Mouse (Mus musculus): ENCODE data around the gene Adamts20. TPM values are rescaled to one million over a fixed set of nuclear protein-coding genes. Genes with fewer than 3 reads are reported as not detected.

Adamts20 gene
- polyA plus RNA-seq, 1 experiment = 1.6 TPM

DNA sequence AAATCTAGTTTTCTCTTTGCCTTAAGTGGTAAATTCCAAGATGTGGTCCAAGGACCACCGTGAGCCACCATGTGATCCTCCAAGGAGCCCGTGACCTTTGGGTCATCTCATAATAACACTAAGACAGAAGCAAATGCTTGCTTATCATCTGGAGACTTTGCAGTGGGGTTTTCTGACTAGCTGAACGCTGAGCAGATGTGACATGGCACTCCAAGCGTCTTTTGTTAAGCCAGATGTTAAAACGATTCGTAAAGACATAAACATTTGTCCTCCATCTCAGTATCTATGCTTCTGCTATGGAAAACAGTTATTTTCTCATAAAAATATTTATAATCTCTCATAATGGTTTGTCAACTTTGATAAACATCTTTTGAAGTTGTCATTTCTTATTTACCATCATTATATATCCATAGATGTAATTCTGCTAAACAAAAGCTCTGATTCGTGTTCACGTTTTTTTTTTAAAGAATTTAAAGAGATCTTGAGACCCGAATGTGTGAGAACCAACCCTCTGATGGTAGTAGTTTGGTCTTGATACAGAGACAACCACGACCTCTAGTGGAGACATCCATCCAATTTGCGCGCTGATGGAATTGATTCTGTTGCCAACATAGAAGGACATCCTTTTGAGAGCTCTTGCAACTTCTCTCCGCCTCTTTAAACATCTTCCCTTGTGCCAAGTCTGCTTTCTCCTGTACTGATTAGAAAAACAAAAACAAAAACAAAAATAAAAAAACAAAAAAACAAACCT lies 212.1 kb downstream of the Adamts20 start:
- no peak for DNase-seq (ENCODE audit: low spot score)

DNA sequence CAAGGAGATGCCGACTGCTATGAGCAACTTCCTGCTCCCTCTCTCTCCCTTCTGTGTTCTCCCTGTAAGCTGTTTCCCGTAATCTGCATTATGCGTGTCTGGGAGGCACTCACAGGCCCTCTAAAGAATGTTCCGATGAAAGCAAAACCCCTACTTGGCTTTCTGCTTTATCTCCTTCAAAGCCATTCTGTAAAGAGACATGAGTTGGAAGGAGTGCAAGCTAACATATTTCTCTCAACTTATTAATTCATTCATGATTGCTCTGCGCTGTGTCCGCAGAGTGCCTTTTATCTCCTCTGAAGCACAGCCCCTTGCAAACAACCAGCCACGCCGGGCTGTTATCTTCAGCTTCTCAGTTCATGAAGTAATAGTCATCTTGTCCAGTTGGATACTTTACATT lies 215.5 kb downstream of the Adamts20 start:
- DNase-seq (ENCODE audit: low spot score) = no peak

DNA sequence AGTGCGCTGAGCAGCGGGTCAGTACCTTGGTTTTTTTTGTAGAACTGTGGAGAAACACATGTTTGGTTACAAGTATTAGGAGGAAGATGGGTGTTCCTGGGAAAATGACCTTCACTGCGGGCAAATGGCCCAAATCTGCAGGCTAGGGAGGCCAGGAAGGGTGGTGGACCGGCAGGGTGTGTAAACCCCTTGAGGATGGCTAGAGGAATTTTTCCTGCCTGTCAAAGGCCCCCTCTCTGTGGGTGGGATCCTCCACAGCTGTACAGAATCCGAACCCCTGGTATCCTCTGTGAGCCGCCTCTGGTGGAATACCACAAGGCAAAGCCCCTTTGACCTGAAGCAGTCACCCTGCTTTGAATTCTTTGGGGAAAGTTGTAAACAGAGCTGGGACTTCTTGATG lies 216.8 kb downstream of the Adamts20 start:
- DNase-seq (ENCODE audit: low spot score) = no peak

DNA sequence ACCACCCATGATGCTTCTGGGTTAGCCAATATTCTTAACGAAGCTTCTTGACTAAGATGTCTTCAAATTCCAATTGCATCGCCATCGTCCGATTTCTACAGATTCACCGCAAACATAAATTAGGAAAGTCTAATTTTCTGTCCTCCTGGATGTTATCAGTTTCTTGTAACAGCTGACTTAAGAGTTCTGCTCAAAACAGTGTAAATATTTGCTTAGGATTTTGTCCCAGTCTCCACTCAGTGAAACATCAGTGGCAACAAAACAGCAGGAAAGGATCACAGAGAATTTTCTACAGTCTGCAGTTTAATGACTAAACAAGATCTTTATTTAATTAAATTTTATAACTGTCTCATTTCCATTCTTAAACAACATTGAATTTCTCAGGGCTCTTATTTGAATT lies 218.5 kb downstream of the Adamts20 start:
- no peak for DNase-seq (ENCODE audit: low spot score)

DNA sequence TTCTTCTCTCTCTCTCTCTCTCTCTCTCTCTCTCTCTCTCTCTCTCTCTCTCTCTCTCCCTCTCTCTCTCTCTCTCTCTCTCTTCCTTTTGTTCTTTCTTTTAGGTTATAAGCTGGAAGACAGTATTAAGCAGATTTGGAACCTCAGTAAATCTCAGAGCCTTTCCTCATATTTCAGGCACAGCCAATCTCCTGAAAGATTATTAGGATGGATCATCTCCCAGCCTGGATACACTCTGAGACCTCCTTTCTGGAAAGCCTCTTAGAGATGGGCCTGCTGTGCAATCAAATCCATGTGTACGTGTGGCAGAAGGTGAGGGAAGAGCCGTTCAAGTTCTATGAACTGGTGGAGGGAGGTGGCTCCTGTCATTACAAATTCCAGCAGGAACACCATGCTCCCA lies 220.9 kb downstream of the Adamts20 start:
- DNase-seq (ENCODE audit: low spot score) = no peak

DNA sequence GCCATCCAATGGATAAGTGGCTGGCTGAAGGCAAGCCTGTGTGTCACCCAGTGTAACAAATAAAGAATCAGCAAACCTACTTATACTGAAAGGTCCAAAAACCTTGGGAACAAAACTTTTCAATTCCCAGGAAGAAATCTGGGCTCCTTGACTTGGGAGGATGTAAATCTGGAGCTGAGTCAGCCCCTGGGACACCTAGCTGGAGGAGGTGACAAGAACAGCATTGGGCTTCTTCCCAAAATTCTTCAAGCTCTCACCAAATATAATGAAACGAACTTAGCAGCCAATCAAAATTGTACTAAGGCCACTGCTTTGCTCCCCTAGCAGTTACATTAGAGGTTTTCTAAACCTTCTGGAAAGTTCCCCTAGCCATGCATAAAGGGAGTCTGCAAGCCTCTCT lies 223.1 kb downstream of the Adamts20 start:
- DNase-seq (ENCODE audit: low spot score) = no peak

DNA sequence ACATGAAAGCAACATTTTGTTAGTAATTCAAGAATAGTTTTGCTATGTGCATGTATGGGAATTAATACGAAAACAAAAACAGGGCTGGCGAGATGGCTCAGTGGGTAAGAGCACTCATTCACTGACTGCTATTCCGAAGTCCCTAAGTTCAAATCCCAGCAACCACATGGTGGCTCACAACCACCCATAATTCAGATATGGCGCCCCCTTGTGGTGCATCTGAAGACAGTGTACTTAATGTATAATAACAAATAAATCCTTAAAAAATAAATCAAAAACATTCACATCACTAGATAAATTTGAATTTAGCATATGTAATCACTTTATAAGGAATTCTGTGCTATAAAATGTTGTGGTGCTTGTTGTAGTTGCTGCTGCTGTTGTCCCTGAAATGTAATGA lies 225.6 kb downstream of the Adamts20 start:
- DNase-seq (ENCODE audit: low spot score) = no peak

DNA sequence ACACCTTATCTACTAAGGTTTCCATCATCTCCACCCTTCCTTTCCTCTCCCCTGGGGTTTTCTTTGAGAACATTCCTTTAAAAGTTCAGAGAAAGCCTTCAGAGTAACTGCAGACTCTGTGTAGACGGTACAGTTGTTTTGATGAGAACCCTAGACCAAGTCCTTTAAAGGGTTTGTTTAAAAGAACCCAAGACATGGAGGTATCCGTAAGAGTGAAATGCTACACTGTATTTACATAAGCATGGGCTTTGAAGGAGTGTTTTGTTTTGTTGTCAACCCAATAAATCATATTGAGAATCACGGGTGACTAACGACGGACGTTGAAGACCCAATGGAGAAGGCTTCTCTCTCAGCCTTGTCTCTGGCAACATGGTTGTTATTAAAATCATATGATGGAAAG lies 226.1 kb downstream of the Adamts20 start:
- no peak for DNase-seq (ENCODE audit: low spot score)

DNA sequence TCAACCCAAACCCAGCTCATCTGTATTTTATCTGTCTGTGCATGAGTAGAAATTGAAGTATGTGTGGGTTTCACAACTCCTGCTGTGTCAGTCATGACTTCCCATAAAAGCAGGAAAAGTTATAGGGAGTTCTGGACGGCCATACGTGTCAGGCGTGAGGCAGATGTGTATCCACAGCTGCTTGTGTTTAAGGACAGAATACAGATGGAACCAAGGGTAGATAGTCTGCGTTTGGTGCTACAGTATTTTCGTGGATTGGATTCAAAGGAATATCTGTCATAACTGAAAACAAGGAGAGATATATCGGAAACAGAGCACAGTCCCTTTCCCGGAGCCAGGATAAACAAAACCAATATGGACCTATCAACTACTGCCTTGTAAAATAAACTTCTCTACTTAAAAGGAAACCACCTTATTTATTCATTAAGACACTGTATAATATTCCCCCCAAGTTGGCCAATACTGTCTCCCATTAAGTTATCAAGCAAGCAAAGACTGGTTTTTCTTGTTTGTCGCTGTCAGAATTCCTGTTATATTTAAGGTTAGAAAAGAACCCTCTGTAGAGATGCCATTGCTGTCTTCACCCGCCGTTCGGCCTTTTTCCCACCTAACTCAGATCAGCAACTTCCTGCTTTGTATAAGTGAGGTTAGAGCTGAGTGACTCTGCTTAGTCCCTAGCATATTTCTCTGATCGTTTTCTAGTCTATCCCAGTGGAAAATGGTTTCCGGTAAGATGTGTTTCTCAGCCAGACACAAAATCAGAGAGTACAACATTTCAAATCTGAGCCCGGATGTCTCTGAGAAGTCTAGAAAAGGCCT lies 227.0 kb downstream of the Adamts20 start:
- DNase-seq (ENCODE audit: low spot score) = no peak

DNA sequence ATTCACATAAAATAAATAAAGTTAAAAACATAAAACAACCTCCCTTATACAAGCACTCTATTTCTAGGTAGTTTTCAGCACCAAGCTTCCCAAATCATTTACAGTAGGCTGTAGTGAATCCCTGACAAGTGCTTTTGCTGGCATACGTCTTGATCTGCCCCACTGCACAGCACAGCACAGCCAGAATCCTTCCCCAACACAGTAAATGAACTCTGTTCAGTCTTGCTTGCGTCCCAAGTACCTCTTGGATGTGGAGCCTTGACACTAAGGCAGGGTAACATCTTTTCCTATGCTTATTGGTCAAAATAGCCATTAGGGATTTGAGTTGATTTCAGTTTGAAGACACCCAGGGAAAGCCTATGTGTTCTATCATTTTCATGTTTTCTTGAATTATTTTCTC lies 228.5 kb downstream of the Adamts20 start:
- no peak for DNase-seq (ENCODE audit: low spot score)

DNA sequence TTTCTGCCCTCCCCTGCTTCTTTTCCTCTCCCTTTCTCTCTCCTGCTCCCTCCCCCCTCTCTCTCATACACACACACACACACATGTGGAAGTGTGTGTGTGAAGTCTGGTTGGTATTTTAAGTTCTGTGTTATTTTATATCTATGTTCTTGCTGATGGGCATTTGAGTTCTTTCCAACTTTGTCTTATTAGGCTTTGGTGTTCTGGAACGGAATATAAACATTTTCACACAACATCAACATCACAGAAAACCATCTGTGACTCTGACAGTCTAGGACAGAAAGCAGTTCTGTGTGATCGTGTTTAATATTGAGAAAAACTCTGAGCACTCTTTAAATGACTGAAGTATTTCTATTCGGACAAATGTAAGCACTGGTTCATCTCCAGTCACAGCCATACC lies 229.1 kb downstream of the Adamts20 start:
- no peak for DNase-seq (ENCODE audit: low spot score)

DNA sequence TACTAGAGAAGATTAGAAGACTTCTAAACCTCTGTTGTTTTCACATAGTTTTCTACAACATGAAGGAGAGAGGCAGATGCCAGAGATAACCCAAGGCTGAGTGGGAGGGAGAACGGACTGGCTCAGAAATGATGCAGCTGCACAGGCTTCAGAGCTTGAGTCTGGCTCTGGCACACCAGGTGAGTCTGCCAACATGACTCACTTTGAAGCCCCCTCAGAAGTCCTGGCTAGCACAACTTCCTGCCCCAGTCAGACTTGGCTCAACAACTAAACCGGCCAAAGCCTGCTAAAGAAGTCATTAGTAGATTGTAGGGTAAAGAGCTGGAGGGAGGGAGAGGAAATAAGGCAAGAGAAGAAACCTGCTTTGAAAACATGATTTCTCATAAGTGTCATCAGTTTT lies 230.0 kb downstream of the Adamts20 start:
- no peak for DNase-seq (ENCODE audit: low spot score)

DNA sequence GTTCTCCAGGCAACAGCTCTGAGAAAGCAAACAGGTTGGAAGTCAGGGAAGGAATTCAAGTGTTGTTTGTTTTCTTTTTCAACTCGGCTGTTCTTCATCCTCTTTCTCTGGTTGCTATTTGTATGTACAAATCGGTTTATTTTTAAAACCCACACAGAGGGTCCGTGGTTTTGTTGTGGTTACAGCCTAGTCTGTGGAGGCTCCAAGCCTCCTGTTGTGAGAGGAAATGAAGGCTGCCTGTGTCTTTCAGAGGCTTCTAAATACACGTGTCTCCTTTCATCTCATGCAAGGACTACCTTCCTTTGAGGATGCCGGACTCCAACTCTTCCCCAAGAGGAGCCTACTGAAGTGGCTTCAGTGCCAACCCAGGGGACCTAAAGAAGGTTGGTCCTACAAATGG lies 234.0 kb downstream of the Adamts20 start:
- DNase-seq (ENCODE audit: low spot score) = no peak

DNA sequence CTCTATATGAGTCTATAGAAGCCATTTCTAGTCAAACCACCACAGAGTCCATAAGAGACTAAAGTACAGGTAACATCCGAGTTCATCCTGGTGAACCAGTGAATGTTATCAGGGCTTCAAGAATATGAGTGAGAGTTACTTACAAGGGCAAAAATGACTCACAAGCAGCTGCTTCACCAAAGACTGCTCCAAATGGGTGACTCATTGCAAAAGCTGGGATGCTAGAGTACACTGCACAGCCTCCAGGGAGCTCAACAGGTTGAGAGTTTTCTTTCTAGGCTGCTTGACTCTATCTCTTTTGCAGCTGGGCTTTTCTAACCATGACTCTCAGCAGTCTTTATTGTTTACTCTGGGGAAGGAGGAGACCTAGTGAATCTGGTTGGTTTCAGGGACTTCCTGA lies 237.8 kb downstream of the Adamts20 start:
- no peak for DNase-seq (ENCODE audit: low spot score)

DNA sequence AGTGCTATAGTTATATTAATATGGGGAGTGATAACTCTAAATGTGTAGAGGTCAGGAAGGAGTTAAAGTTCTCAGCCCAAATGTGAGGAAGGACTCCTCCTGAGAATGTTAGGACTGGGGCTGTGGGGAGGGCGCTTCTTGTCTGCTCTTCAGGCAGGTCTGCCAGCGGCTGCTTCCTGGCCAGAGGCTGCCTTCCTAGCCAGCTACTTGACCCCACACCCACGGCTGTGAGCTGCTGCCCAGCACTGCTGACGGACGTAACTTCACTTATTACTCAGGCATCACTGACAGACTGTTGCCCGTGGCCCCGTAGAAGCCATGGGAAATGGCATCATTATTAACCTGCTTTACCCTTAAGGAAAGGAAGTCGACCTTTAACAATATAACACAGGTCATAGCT lies 242.1 kb downstream of the Adamts20 start:
- DNase-seq (ENCODE audit: low spot score) = no peak

DNA sequence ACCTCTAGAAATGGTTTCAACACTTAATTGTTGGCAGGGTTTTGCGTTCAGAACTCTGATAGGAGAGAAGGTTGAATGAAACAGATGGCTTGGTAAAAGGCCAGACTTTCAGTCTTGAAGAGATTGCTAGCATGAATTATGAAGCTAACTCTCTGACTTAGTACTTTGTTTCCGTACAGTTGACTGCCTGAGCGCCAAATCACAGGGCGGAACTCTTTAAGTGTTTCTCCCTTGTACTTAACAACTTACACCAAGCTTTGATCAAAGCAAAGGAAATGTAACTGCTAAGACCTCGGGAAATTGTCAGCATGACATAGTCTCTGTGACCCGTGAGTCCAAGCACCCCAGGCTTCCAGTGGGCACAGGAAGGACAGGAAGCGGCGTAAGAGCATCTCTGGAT lies 244.5 kb downstream of the Adamts20 start:
- DNase-seq (ENCODE audit: low spot score) = no peak

Other genes starting within 250 kb of the Adamts20 start
- 4.2 and 5.0 TPM in 2 replicates for gene Pus7l, start 78.1 kb upstream of the Adamts20 start, polyA plus RNA-seq (2012; rRNA removed)
- gene Irak4, start 78.2 kb upstream of the Adamts20 start, polyA plus RNA-seq (2012; rRNA removed) = 13.6 and 14.2 TPM in 2 replicates
- gene Twf1, start 124.5 kb upstream of the Adamts20 start, polyA plus RNA-seq (2012; rRNA removed) = 83.6 and 92.9 TPM in 2 replicates
- 1.1 and 1.3 TPM in 2 replicates for gene Tmem117, start 163.8 kb upstream of the Adamts20 start, polyA plus RNA-seq (2012; rRNA removed)